Mouse (Mus musculus): ENCODE data around the gene Hdgfl2. TPM values are rescaled to one million over a fixed set of nuclear protein-coding genes. Genes with fewer than 3 reads are reported as not detected.
A peak's percentile ranks its signal among the peaks of the same experiment; 100 is the strongest.
"Not testable (repeated sequence)": the region's sequence is repeated elsewhere in the genome, so short reads cannot be mapped to it uniquely, and the experiment has no call there.

The Hdgfl2 gene
- polyA plus RNA-seq, 1 experiment from 2014 or later: 65.8 TPM

GRCm38 (mm10) chr17:56065715-56066114 lies 13.7 kb upstream of the Hdgfl2 start:
- H3K4me2 ChIP-seq; H3K4me3 ChIP-seq; H3K9ac ChIP-seq; H3K27ac ChIP-seq; H3K9me3 ChIP-seq (replicated peaks); H3K4me1 ChIP-seq (replicated peaks); ATAC-seq (replicated peaks; ENCODE audit: insufficient number of reproducible peaks, insufficient read depth, low FRiP score, low read depth); H3K27me3 ChIP-seq: not testable (repeated sequence)
- 77% methylated on average over 6 of the region's 6 CpGs for WGBS
- peaks cover 97% of the 10 kb centered on the region for H3K36me3 ChIP-seq

GRCm38 (mm10) chr17:56066451-56066850 lies 13.0 kb upstream of the Hdgfl2 start:
- Histone ChIP-seq H3K9ac (no peak overlapping the region), H3K4me2 (no peak overlapping the region), H3K4me1 (replicated peaks) (no peaks in the 10 kb centered on the region), H3K9me3 (replicated peaks) (no peaks in the 10 kb centered on the region), H3K36me3 (peaks cover 97% of the 10 kb centered on the region), H3K27ac (no peak overlapping the region), H3K27me3 (no peaks in the 10 kb centered on the region), H3K4me3 (no peak overlapping the region)
- ATAC-seq (replicated peaks; ENCODE audit: insufficient number of reproducible peaks, insufficient read depth, low FRiP score, low read depth): no peak

- Histone ChIP-seq H3K9ac (no peak overlapping the region), H3K4me2 (no peak overlapping the region), H3K4me1 (replicated peaks) (peaks cover 6% of the 10 kb centered on the region), H3K27ac (no peak overlapping the region), H3K4me3 (no peak overlapping the region), H3K27me3 (no peaks in the 10 kb centered on the region), H3K36me3 (peaks cover 89% of the 10 kb centered on the region), H3K9me3 (replicated peaks) (no peaks in the 10 kb centered on the region)
- ATAC-seq (replicated peaks; ENCODE audit: insufficient number of reproducible peaks, insufficient read depth, low FRiP score, low read depth): no peak
- 96% methylated on average over 14 of the region's 14 CpGs for WGBS
Measured at GRCm38 (mm10) chr17:56069066-56069465, 10.4 kb upstream of the Hdgfl2 start.

GRCm38 (mm10) chr17:56071126-56071525 lies 8.3 kb upstream of the Hdgfl2 start:
- Histone ChIP-seq H3K9ac (no peak overlapping the region), H3K27ac (no peak overlapping the region), H3K4me2 (no peak overlapping the region), H3K36me3 (peaks cover 70% of the 10 kb centered on the region), H3K9me3 (replicated peaks) (no peaks in the 10 kb centered on the region), H3K4me1 (replicated peaks) (peaks cover 15% of the 10 kb centered on the region), H3K4me3 (no peak overlapping the region), H3K27me3 (no peaks in the 10 kb centered on the region)
- ATAC-seq (replicated peaks; ENCODE audit: insufficient number of reproducible peaks, insufficient read depth, low FRiP score, low read depth): no peak

GRCm38 (mm10) chr17:56072243-56072642 lies 7.2 kb upstream of the Hdgfl2 start:
- no peak overlapping the region for H3K27ac ChIP-seq
- peaks cover 59% of the 10 kb centered on the region for H3K36me3 ChIP-seq
- H3K4me2 ChIP-seq: no peak overlapping the region
- no peak overlapping the region for H3K9ac ChIP-seq
- H3K4me3 ChIP-seq: no peak overlapping the region
- ATAC-seq (replicated peaks; ENCODE audit: insufficient number of reproducible peaks, insufficient read depth, low FRiP score, low read depth): no peak
- whole genome bisulfite sequencing: 84% methylated on average over 5 of the region's 5 CpGs
- no peaks in the 10 kb centered on the region for H3K9me3 ChIP-seq (replicated peaks)
- H3K4me1 ChIP-seq (replicated peaks): peaks cover 15% of the 10 kb centered on the region
- no peaks in the 10 kb centered on the region for H3K27me3 ChIP-seq

- no peaks in the 10 kb centered on the region for H3K9me3 ChIP-seq (replicated peaks)
- WGBS: 8% methylated on average over 22 of the region's 22 CpGs
- H3K4me3 ChIP-seq: peak overlapping the region; percentile 82
- no peaks in the 10 kb centered on the region for H3K27me3 ChIP-seq
- peaks cover 18% of the 10 kb centered on the region for H3K4me1 ChIP-seq (replicated peaks)
- H3K27ac ChIP-seq: peak overlapping the region; percentile 97
- H3K9ac ChIP-seq: peak overlapping the region; percentile 81
- ATAC-seq (replicated peaks; ENCODE audit: insufficient number of reproducible peaks, insufficient read depth, low FRiP score, low read depth): peak; percentile 23
- peaks cover 39% of the 10 kb centered on the region for H3K36me3 ChIP-seq
- peak overlapping the region; percentile 70 for H3K4me2 ChIP-seq
Measured at GRCm38 (mm10) chr17:56074097-56074826, 5.2 kb upstream of the Hdgfl2 start.

- Histone ChIP-seq H3K27me3 (no peaks in the 10 kb centered on the region), H3K4me3 (peak within 1 kb of the TSS; percentile 82), H3K4me2 (peak within 1 kb of the TSS; percentile 70), H3K36me3 (peaks cover 33% of the 10 kb centered on the region), H3K27ac (peak within 1 kb of the TSS; percentile 97), H3K9ac (peak within 1 kb of the TSS; percentile 81), H3K9me3 (replicated peaks) (no peaks in the 10 kb centered on the region), H3K4me1 (replicated peaks) (peaks cover 18% of the 10 kb centered on the region)
- ATAC-seq (replicated peaks; ENCODE audit: insufficient number of reproducible peaks, insufficient read depth, low FRiP score, low read depth): peak; percentile 14
- under 1% methylated on average over 35 of the region's 35 CpGs for WGBS
Measured at GRCm38 (mm10) chr17:56074827-56075208, 4.6 kb upstream of the Hdgfl2 start, which contains the start of gene Ubxn6. TSS of gene Ubxn6 (minus strand) at chr17:56075028.

- Histone ChIP-seq H3K4me2 (no peak overlapping the region), H3K4me3 (no peak overlapping the region), H3K27me3 (no peaks in the 10 kb centered on the region), H3K27ac (no peak overlapping the region), H3K9ac (no peak overlapping the region), H3K36me3 (peaks cover 7% of the 10 kb centered on the region; the same call in 1 of the 2 replicates), H3K4me1 (replicated peaks) (peaks cover 42% of the 10 kb centered on the region), H3K9me3 (replicated peaks) (no peaks in the 10 kb centered on the region)
- no peak for ATAC-seq (replicated peaks; ENCODE audit: insufficient number of reproducible peaks, insufficient read depth, low FRiP score, low read depth)
- WGBS: 88% methylated on average over 5 of the region's 5 CpGs
Measured at GRCm38 (mm10) chr17:56077523-56077922, 1.9 kb upstream of the Hdgfl2 start.

GRCm38 (mm10) chr17:56078361-56078760 lies 1.1 kb upstream of the Hdgfl2 start:
- WGBS: 61% methylated on average over 9 of the region's 9 CpGs
- H3K27ac ChIP-seq: peak overlapping the region; percentile 78
- peaks cover 42% of the 10 kb centered on the region for H3K4me1 ChIP-seq (replicated peaks)
- peak overlapping the region; percentile 58 for H3K4me2 ChIP-seq
- ATAC-seq (replicated peaks; ENCODE audit: insufficient number of reproducible peaks, insufficient read depth, low FRiP score, low read depth); H3K27me3 ChIP-seq; H3K36me3 ChIP-seq; H3K9me3 ChIP-seq (replicated peaks); H3K9ac ChIP-seq: not testable (repeated sequence)
- peak overlapping the region; percentile 90 for H3K4me3 ChIP-seq

- H3K9me3 ChIP-seq (replicated peaks): no peaks in the 10 kb centered on the region
- H3K9ac ChIP-seq: peak overlapping the region; percentile 87
- no peak for ATAC-seq (replicated peaks; ENCODE audit: insufficient number of reproducible peaks, insufficient read depth, low FRiP score, low read depth)
- H3K27ac ChIP-seq: peak overlapping the region; percentile 78
- H3K4me3 ChIP-seq: peak overlapping the region; percentile 90
- H3K27me3 ChIP-seq: no peaks in the 10 kb centered on the region
- peaks cover 8% of the 10 kb centered on the region; the same call in 1 of the 2 replicates for H3K36me3 ChIP-seq
- peak overlapping the region; percentile 93 for H3K4me2 ChIP-seq
- H3K4me1 ChIP-seq (replicated peaks): peaks cover 32% of the 10 kb centered on the region
- WGBS: 2% methylated on average over 11 of the region's 11 CpGs
Measured at GRCm38 (mm10) chr17:56079921-56080320, 487 bp downstream of the Hdgfl2 start.

GRCm38 (mm10) chr17:56080781-56081585 lies 1.5 kb downstream of the Hdgfl2 start:
- Histone ChIP-seq H3K9me3 (replicated peaks) (no peaks in the 10 kb centered on the region), H3K4me1 (replicated peaks) (peaks cover 27% of the 10 kb centered on the region), H3K36me3 (peaks cover 13% of the 10 kb centered on the region; the same call in 1 of the 2 replicates), H3K27me3 (no peaks in the 10 kb centered on the region), H3K4me2 (peak overlapping the region; percentile 93), H3K4me3 (peak overlapping the region; percentile 90), H3K9ac (peak overlapping the region; percentile 87), H3K27ac (0 out of 2 replicates have a peak overlapping the region, but pooled peaks have one; percentile 19)
- no peak for ATAC-seq (replicated peaks; ENCODE audit: insufficient number of reproducible peaks, insufficient read depth, low FRiP score, low read depth)
- WGBS: 17% methylated on average over 8 of the region's 8 CpGs
